Mouse (Mus musculus) stomach, postnatal 0 days (tissue): Measurements from ENCODE around the gene Agps.

Source experiments
- CTCF ChIP-seq: IDR thresholded peaks from 2 replicates; pipeline ENCODE4 v1.5.1; 2016; ENCODE audit warnings: antibody characterized with exemption, low read depth, mild to moderate bottlenecking, moderate library complexity
- EP300 ChIP-seq: optimal IDR thresholded peaks from 2 replicates; pipeline ENCODE3; 2016; ENCODE audit warnings: antibody characterized with exemption

GRCm38 (mm10) chr2:75964972-75965371 is 133.0 kb downstream of the Agps start:
- TF ChIP-seq EP300: no peak
- TF ChIP-seq CTCF: peak; percentile 84
